Mouse (Mus musculus): ENCODE data around the gene Mpped2.

DNA sequence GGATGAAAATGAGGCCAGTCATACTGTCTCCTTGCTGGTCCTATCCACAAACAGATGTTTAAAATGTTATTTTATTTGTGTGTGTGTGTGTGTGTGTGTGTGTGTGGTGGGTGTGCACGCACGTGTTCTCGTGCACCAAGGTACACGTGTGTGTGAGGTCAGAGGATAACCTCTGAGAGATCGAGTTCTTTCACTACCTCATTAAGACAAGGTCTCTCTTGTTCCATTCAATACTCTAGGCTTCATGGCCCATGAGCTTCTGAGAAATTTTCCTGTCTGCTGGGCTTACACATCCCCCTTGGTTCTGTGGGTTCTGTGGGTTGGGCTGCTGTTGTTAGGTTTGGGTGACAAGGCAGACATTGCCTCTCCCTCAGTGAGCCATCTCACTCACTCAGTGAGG lies 12.6 kb downstream of the Mpped2 start:
- TF ChIP-seq USF1 (IDR thresholded peaks at IDR 0.05; ENCODE audit: low read depth): no peak
- no peak for TF ChIP-seq MAX (IDR thresholded peaks at IDR 0.05)
- no peak for TF ChIP-seq CTCF (IDR thresholded peaks at IDR 0.05; ENCODE audit: control insufficient read depth, insufficient read depth, insufficient read length)
- TF ChIP-seq FOSL1 (IDR thresholded peaks at IDR 0.05; ENCODE audit: insufficient read depth, low read length, poor library complexity, severe bottlenecking): no peak
- no peak for TF ChIP-seq MYOG (IDR thresholded peaks at IDR 0.05; ENCODE audit: control insufficient read depth, extremely low read depth, insufficient read length)
- TF ChIP-seq CEBPB (IDR thresholded peaks at IDR 0.05; ENCODE audit: low read depth): no peak
